Mouse (Mus musculus) ES-E14 (cell line): ENCODE measurements around the gene Ccdc96.

ENCODE experiments used
- CHD2 ChIP-seq: IDR thresholded peaks from 2 replicates; pipeline ENCODE4 v1.6.1; 2014; ENCODE audit warnings: mild to moderate bottlenecking, low read depth, low read length, inconsistent platforms
- HCFC1 ChIP-seq: IDR thresholded peaks from 2 replicates; pipeline ENCODE4 v1.6.1; 2012; ENCODE audit warnings: low read length, inconsistent platforms, borderline replicate concordance; ENCODE audit not compliant: insufficient read depth
- MAFK ChIP-seq: IDR thresholded peaks from 2 replicates; pipeline ENCODE4 v1.6.1; 2014; ENCODE audit warnings: mild to moderate bottlenecking, low read depth, low read length, inconsistent platforms; ENCODE audit not compliant: insufficient read depth
- ZC3H11A ChIP-seq: IDR thresholded peaks from 2 replicates; pipeline ENCODE4 v1.6.1; 2012; ENCODE audit warnings: low read depth, mild to moderate bottlenecking, inconsistent platforms, low read length, borderline replicate concordance
- ZNF384 ChIP-seq: IDR thresholded peaks from 2 replicates; pipeline ENCODE4 v1.6.1; 2012; ENCODE audit warnings: low read depth, low read length, inconsistent platforms

- TF ChIP-seq MAFK = no peak
- no peak for TF ChIP-seq HCFC1
- TF ChIP-seq CHD2 = no peak
- no peak for TF ChIP-seq ZC3H11A
- TF ChIP-seq ZNF384 = no peak
These were observed 5.6 kb upstream of the Ccdc96 start for GRCm38 (mm10) chr5:36478540-36479420.
